Mouse (Mus musculus) bone marrow macrophage, adult 2 months (primary cell): ENCODE data around the gene Nf2.
"Not testable (repeated sequence)": the region's sequence is repeated elsewhere in the genome, so short reads cannot be mapped to it uniquely, and the experiment has no call there.

Experiments used
- CTCF ChIP-seq: IDR thresholded peaks from 2 replicates; pipeline ENCODE4 v1.5.1; 2012; ENCODE audit warnings: low read depth, mild to moderate bottlenecking, low read length, moderate library complexity
- POLR2A ChIP-seq: IDR thresholded peaks from 2 replicates; pipeline ENCODE4 v1.6.1; 2012; ENCODE audit warnings: mild to moderate bottlenecking, low read depth, low read length, borderline replicate concordance

GRCm38 (mm10) chr11:4802401-4802800 is 46.9 kb downstream of the Nf2 start:
- TF ChIP-seq CTCF, POLR2A: not testable (repeated sequence)
